Mouse (Mus musculus): ENCODE data around the gene Csn2. TPM values are rescaled to one million over a fixed set of nuclear protein-coding genes. Genes with fewer than 3 reads are reported as not detected.

Gene Csn2
- not detected for total RNA-seq (2023)

GRCm38 (mm10) chr5:87699530-87699929, at the start of gene Csn2:
Gene Csn2 (minus strand): TSS chr5:87699630.

GRCm38 (mm10) chr5:87665908-87666307, 33.5 kb downstream of the Csn2 start, which contains the start of gene Csn1s1:
Gene Csn1s1 (plus strand): TSS chr5:87666208.

Other genes starting within 250 kb of the Csn2 start
- not detected for gene Ugt2a2, start 217.4 kb downstream of the Csn2 start, total RNA-seq (2023)
- gene Gm43638, start 212.8 kb downstream of the Csn2 start, total RNA-seq (2023), result not detected
- not detected for gene Ugt2a1, start 208.8 kb downstream of the Csn2 start, total RNA-seq (2023)
- gene Sult1b1, start 161.4 kb downstream of the Csn2 start, total RNA-seq (2023), result not detected
- gene Sult1d1, start 130.6 kb downstream of the Csn2 start, total RNA-seq (2023), result not detected
- gene Sult1e1, start 108.0 kb downstream of the Csn2 start, total RNA-seq (2023), result not detected
- gene Csn1s1, start 33.4 kb downstream of the Csn2 start, total RNA-seq (2023), result not detected
- not detected for gene Csn1s2a, start 74.9 kb upstream of the Csn2 start, total RNA-seq (2023)
- not detected for gene Csn1s2b, start 108.5 kb upstream of the Csn2 start, total RNA-seq (2023)
- gene Prr27, start 126.1 kb upstream of the Csn2 start, total RNA-seq (2023), result not detected
- gene Odam, start 185.4 kb upstream of the Csn2 start, total RNA-seq (2023), result not detected
- not detected for gene Csn3, start 225.9 kb upstream of the Csn2 start, total RNA-seq (2023)